Mouse (Mus musculus): ENCODE measurements around the gene 4930442H23Rik. TPM values are rescaled to one million over a fixed set of nuclear protein-coding genes. Genes with fewer than 3 reads are reported as not detected.
"Not testable (repeated sequence)": the region's sequence is repeated elsewhere in the genome, so short reads cannot be mapped to it uniquely, and the experiment has no call there.

Gene 4930442H23Rik
- total RNA-seq, 2 experiments from 2014 or later: not detected

DNA sequence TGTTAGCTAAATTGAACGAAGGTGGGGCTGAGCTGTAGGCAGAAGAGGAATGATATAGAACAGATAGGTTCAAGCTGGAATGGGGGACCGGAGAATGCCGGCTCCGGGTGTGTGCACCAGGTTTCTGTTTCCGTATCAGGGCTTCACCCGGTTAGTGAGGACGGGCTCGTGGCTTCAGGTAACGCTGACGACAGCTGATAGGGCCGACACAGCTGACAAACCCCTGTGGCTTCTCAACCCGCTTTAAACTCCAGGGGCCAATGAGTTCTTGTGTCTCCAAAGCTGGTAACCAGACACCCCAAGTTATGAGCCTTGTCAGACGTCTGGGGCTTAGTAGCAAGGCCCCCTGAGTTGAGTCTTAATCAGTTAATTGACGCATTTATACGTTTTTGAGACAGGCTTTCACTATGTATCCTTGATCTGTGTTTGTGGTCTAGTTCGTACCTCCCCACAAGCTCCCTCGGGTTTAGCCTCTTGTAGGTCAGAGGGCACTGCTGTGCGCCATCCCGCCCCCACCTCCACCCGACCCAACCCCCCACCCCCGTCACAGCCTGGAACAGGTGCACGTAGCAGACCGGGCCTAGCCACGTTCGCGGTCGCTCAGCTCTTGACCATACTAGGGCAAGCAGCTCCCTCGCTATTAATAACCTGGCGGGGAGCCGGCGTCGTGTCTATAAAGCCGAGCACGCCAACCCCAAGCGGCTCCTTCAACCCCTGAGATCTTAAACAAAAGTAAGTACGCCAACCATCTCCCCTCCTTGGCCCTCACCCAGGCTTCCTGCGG lies 10.5 kb upstream of the 4930442H23Rik start:
- no peak for TF ChIP-seq CTCF (conservative IDR thresholded peaks at IDR 0.05)
- no peak for DNase-seq (ENCODE audit: low spot score in 2 of 2)
- no peak overlapping the region for H3K4me3 ChIP-seq
- peak overlapping the region; percentile 98; the same call in 1 of the 2 replicates for H3K27ac ChIP-seq

DNA sequence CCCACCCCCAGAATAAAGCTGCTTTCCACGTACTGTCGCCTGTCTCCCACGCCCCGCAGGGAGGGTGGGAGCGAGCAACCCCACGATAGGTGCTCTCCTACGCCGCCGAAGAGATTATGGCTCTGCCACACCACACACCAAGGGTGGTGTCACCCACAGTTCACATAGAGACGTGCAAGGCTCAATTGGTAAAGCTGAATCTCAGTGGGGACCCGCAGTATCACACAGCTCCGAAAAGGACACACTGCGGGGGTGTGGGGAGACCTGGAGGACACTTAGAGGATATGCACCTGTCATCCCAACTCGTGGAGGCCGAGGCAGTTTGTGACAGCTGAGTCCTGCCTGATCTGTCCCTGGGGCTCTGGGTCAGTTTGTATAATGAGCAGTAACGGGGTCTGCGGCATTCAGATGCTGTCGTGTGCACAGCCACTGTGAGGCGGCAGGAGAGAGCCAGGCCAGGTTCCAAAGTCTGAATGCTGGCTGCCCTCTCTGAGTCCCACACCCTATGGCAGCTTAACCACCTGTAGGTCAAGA lies 9.4 kb upstream of the 4930442H23Rik start:
- DNase-seq (ENCODE audit: low spot score in 2 of 2): no peak
- H3K4me3 ChIP-seq: peak overlapping the region; percentile 63
- TF ChIP-seq CTCF (conservative IDR thresholded peaks at IDR 0.05): no peak
- peak overlapping the region; percentile 98 for H3K27ac ChIP-seq

DNA sequence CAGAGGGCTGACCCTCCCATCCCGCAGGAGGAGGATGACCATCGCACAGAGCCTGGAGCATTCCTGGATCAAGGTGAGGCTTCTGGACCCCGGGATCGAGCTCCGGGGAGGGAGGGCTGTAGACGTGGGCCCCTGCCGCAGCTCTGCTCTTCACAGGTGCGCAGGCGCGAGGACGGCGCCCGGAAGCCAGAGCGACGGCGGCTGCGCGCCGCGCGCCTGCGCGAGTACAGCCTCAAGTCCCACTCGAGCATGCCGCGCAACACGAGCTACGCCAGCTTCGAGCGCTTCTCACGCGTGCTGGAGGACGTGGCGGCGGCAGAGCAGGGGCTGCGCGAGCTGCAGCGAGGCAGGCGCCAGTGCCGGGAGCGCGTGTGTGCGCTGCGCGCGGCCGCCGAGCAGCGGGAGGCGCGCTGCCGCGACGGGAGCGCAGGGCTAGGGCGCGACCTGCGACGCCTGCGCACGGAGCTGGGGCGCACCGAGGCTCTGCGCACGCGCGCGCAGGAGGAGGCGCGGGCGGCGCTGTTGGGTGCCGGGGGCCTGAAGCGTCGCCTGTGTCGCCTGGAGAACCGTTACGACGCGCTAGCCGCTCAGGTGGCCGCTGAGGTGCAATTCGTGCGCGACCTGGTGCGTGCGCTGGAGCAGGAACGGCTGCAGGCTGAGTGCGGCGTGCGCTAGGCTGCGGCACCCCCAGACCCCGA lies 8.8 kb upstream of the 4930442H23Rik start:
- peak overlapping the region; percentile 98 for H3K27ac ChIP-seq
- peak; percentile 84 to 85 for DNase-seq (ENCODE audit: low spot score in 2 of 2)
- peak overlapping the region; percentile 63 for H3K4me3 ChIP-seq
- no peak for TF ChIP-seq CTCF (conservative IDR thresholded peaks at IDR 0.05)

DNA sequence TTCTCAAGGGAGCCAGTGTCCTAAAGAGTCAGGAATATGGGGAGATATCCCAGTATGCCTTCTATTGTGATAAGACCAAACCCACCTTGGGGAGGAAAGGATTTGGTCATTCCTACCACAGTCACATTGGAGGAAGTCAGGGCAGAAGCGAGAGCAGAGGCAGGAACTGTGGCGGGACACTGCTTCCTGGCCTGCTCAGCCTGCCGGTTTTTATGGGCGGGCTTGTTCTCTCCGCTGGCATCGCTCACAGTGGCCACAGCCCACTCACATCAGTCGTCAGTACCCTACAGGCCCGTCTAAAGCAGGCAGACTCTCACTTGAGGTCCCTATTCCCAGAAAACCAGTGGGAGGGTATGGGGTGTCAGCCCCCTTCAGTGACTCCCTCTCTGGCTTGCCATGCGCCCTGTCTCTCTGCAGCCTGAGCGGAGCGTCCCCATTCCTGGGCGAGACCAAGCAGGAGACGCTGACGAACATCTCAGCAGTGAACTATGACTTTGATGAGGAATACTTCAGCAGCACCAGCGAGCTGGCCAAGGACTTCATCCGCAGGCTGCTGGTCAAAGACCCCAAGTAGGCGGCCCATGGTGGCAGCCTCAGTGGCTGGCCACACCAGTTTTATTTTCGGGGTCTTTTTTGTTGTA lies 7.8 kb upstream of the 4930442H23Rik start:
- DNase-seq (ENCODE audit: low spot score in 2 of 2): no peak
- Histone ChIP-seq H3K27ac (peak overlapping the region; percentile 98), H3K4me3 (no peak overlapping the region; the same call in 1 of the 2 replicates)
- no peak for TF ChIP-seq CTCF (conservative IDR thresholded peaks at IDR 0.05)

DNA sequence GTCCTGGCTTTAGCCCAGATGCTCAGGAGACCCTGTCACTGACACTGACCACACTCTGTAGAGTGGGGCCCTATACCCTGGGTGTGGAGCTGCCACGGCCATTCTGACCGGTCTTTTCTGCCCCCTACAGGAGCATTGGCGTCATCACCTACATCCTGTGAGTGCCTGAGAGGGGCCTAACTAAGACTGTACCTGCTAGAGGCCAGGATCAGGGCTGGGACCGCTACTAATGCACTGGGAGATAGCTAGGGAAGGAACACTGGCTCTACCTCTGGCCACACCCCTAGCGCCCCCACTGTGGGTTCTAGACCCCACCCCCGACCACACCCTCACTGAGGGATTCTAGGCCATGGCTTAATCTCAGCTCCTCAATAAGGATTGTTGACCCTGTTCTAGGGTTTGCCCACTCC lies 7.3 kb upstream of the 4930442H23Rik start:
- H3K4me3 ChIP-seq: no peak overlapping the region
- H3K27ac ChIP-seq: peak overlapping the region; percentile 98; the same call in 1 of the 2 replicates
- no peak for DNase-seq (ENCODE audit: low spot score in 2 of 2)
- TF ChIP-seq CTCF (conservative IDR thresholded peaks at IDR 0.05): peak; percentile 55

DNA sequence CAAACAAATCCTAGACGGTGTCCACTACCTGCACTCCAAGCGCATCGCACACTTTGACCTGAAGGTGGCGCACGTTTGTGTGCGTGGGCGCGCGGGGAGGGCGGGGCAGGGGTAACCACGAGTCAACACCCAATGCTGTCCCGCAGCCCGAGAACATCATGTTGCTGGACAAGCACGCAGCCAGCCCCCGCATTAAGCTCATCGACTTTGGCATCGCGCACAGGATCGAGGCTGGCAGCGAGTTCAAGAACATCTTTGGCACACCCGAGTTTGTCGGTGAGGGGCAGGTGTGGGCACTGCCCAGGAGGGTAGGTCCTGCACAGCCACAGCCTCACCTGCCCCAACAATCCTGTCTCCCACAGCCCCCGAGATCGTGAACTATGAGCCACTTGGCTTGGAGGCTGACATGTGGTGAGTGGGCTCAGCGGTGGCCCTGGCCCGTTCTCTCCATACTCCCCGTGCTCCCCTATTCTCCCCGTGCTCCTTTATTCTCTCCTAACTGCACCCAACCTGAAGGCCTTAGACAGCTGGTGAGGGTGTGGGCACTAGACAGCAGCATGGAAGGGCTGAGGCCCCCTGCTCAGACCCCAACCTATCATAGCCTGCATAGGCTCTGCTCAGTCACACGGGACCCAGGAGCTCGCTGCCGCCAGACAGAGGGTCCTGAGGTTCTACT lies 6.7 kb upstream of the 4930442H23Rik start:
- Histone ChIP-seq H3K4me3 (no peak overlapping the region), H3K27ac (peak overlapping the region; percentile 5; the same call in 1 of the 2 replicates)
- peak; percentile 66 for TF ChIP-seq CTCF (conservative IDR thresholded peaks at IDR 0.05)
- DNase-seq (ENCODE audit: low spot score in 2 of 2): no peak

DNA sequence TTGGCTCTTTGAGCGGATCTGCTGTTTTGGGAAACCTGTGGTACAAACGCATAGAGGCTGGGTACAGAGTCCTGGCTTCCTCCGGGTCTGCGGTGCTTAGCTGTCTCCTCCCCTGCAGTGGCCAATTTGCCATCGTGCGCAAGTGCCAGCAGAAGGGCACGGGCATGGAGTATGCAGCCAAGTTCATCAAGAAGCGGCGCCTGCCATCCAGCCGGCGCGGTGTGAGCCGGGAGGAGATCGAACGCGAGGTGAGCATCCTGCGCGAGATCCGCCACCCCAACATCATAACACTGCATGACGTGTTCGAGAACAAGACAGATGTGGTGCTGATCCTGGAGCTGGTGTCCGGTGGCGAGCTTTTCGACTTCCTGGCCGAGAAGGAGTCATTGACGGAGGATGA lies 6.2 kb upstream of the 4930442H23Rik start:
- Histone ChIP-seq H3K27ac (no peak overlapping the region), H3K4me3 (no peak overlapping the region)
- DNase-seq (ENCODE audit: low spot score in 2 of 2): no peak
- no peak for TF ChIP-seq CTCF (conservative IDR thresholded peaks at IDR 0.05)

DNA sequence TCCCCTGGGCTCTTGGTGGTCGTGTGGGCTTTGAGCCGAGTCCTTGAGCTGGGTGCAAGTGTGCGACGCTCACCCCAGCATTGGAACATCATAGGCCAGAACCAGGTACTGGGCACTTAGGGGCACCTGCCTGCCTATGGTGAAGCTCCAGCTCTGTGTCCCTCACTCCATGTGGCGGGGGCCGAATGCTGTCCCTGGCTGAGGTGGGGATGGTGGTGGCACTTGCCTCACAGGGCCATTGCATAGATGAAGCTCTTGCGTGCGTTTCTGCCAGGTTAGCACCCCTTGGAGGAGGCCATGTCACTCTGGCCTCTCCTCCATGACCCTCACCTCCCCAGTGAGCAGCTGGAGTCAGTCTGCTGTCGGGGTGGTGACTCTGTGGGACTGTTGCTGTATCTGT lies 3.5 kb upstream of the 4930442H23Rik start:
- no peak overlapping the region for H3K4me3 ChIP-seq
- TF ChIP-seq CTCF (conservative IDR thresholded peaks at IDR 0.05): no peak
- no peak overlapping the region for H3K27ac ChIP-seq
- DNase-seq (ENCODE audit: low spot score in 2 of 2): no peak

DNA sequence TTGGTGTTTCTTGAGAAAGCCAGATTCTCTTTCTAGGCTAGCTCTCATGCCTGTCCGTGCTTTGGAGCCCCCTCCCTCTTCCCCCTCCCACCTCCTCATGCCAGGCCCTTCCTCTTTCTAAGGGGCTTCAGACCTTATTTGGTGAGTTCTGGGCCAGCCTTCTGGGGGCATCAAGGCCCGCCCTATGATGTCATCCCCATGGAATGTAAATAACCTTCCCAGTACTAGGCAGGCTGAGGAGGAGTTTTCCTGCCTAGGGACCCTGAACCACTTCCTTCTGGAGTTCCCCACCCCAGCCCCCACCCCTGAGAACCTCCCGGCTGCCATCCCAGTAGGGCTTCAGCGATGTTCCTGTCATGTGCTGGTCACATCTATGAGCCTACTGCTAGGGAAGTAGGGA lies 1.1 kb upstream of the 4930442H23Rik start:
- DNase-seq (ENCODE audit: low spot score in 2 of 2): no peak
- Histone ChIP-seq H3K27ac (no peak overlapping the region), H3K4me3 (no peak overlapping the region)
- no peak for TF ChIP-seq CTCF (conservative IDR thresholded peaks at IDR 0.05)

DNA sequence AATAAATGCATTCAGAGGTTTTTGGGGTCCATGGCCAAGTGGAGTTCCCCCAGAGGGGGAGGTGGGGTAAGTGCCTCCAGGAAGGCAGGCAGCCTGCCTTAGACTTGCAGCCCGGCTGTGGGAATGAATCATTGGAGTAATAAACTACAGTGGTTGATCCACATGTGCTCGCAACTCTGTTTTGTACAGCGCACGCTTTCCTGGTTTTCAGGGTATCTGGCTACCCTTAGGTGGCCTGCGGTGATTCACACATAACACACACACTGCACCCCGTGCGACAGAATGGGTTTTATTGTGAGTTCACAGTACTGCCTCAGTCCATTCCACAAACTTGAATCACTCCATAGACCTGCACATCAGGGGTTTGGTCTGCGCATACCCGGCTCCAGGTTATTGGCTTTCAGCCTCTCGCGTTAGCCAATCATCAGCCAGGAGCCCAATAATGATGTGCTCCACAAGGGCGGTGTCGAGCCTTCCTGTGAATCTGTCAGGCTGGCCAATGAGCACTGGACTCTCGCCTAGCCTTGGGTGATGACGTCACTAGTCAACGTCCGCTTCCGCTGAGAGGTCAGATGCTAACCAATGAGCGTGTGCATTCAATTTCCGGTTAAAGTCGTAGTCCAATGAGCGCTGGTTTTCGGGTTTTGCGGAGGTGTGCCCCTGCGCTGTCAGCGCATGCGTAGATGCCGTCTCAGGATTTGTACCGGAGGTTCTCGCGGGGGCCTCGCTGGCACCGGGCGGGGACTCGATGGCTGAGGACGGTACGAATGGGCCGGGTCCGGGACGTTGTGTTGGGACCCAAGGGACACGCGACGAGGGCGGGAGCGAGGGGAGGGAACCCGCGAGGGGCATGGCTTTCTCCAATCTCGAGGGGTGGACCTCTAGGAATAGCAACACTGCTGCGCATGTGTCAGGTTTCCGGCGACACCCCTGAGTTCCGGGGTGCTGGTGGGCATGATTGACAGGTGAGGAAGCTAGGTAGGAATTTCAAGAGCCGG lies 1.0 kb downstream of the 4930442H23Rik start, which contains the start of gene Dapk3:
Gene Dapk3 (plus strand): TSS at position 670 of the 998 bp plus-strand sequence.
- no peak for TF ChIP-seq CTCF (conservative IDR thresholded peaks at IDR 0.05)
- peak; percentile 96 to 99 for DNase-seq (ENCODE audit: low spot score in 2 of 2)
- peak within 1 kb of the TSS; percentile 80 for H3K4me3 ChIP-seq
- peak within 1 kb of the TSS; percentile 94 for H3K27ac ChIP-seq

DNA sequence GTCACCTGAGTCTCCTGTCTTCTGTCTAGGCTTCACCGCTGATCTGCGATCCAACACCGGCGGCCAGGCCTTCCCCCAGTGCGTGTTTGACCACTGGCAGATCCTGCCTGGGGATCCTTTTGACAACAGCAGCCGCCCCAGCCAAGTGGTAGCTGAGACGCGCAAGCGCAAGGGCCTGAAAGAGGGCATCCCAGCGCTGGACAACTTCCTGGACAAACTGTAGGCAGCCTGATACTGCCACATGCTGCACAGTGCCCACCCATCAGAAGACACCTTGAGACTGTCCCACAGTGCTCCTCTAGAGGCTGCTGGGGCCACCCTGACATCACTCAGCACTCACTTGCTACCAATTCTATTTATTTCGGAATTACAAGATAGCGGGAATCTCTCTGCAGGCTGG lies 1.8 kb downstream of the 4930442H23Rik start:
- DNase-seq (ENCODE audit: low spot score in 2 of 2); H3K27ac ChIP-seq; H3K4me3 ChIP-seq: not testable (repeated sequence)
